In the genomic region with DNA sequence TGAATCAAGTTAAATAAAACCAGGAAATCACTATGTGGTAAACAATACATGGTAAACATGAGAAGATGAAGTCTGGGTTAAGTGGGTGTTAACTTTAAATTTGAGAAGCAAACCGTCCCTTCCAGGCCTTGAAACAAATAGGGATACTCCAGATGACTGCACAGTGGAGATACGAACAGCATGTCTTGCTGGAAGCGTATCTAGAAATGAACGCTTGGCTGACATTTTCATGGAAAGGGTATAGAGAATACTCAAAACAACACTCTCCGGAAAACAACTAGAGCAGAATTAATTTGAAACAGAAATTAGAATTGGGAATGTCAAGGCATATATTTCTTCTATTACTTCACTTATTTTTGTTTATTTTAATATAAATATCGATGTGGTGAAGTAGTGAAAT, we compare ENCODE assay signal across 20 mouse cellular contexts.
DNase-seq lines count a peak whose midpoint lies in the region; ATAC-seq lines count a peak whose summit lies in the region.
"Had no signal": no experiment of that assay in that cellular context is flagged by ENCODE, and none has a peak within 500 bp of the region (broad histone marks: within the 10 kb centered on the region; RNA-seq: fewer than 3 reads in every experiment).

No protein-coding gene starts in this region.

- no peak overlapping the region for H3K4me3 ChIP-seq in embryonic facial prominence, embryonic 14.5 days (ENCODE audit: low read depth, low read length)
- no peak overlapping the region for H3K4me3 ChIP-seq in embryonic facial prominence, embryonic 10.5 days
- H3K4me3 ChIP-seq: embryonic facial prominence, embryonic 12.5 days; embryonic facial prominence, embryonic 15.5 days; erythroblast, embryonic 14.5 days; forebrain, embryonic 10.5 days; forebrain, embryonic 12.5 days had no signal

- H3K9me3 ChIP-seq in embryonic facial prominence, embryonic 14.5 days (ENCODE audit: control insufficient read depth, low read length) = no peaks in the 10 kb centered on the region
- no peaks in the 10 kb centered on the region for H3K9me3 ChIP-seq in embryonic facial prominence, embryonic 10.5 days
- H3K9me3 ChIP-seq: embryonic facial prominence, embryonic 12.5 days; embryonic facial prominence, embryonic 15.5 days; forebrain, embryonic 10.5 days; forebrain, embryonic 12.5 days had no signal

- no peaks in the 10 kb centered on the region for H3K36me3 ChIP-seq in embryonic facial prominence, embryonic 14.5 days (ENCODE audit: control insufficient read depth, insufficient read depth, low read length)
- no peaks in the 10 kb centered on the region for H3K36me3 ChIP-seq in embryonic facial prominence, embryonic 10.5 days (replicated peaks)
- H3K36me3 ChIP-seq: embryonic facial prominence, embryonic 12.5 days; embryonic facial prominence, embryonic 15.5 days; forebrain, embryonic 10.5 days; forebrain, embryonic 12.5 days had no signal

- no peak overlapping the region for H3K9ac ChIP-seq in embryonic facial prominence, embryonic 14.5 days (ENCODE audit: low read depth, low read length)
- H3K9ac ChIP-seq: embryonic facial prominence, embryonic 12.5 days; embryonic facial prominence, embryonic 15.5 days; forebrain, embryonic 12.5 days had no signal

- H3K4me1 ChIP-seq in embryonic facial prominence, embryonic 14.5 days (ENCODE audit: control insufficient read depth, insufficient read depth, low read length) = no peaks in the 10 kb centered on the region
- H3K4me1 ChIP-seq in embryonic facial prominence, embryonic 10.5 days = no peaks in the 10 kb centered on the region
- H3K4me1 ChIP-seq: embryonic facial prominence, embryonic 12.5 days; embryonic facial prominence, embryonic 15.5 days; forebrain, embryonic 10.5 days; forebrain, embryonic 12.5 days had no signal

- H3K27ac ChIP-seq in embryonic facial prominence, embryonic 14.5 days (replicated peaks; ENCODE audit: low read depth, low read length) = no peak overlapping the region
- no peak overlapping the region for H3K27ac ChIP-seq in embryonic facial prominence, embryonic 10.5 days (replicated peaks)
- H3K27ac ChIP-seq: embryonic facial prominence, embryonic 12.5 days; embryonic facial prominence, embryonic 15.5 days; forebrain, embryonic 10.5 days; forebrain, embryonic 12.5 days had no signal

- H3K4me2 ChIP-seq in embryonic facial prominence, embryonic 14.5 days (ENCODE audit: low read depth, low read length) = no peak overlapping the region
- H3K4me2 ChIP-seq: embryonic facial prominence, embryonic 12.5 days; embryonic facial prominence, embryonic 15.5 days; forebrain, embryonic 12.5 days had no signal

- peak; percentile 62 for DNase-seq in cerebellum, adult 9-10 months
- DNase-seq in cerebellum, postnatal 36 days = no peak
- peak; percentile 5 for DNase-seq in embryonic facial prominence, embryonic 14.5 days (ENCODE audit: low spot score)
- DNase-seq in embryonic facial prominence, embryonic 10.5 days (ENCODE audit: low spot score) = no peak
- peak; percentile 64 for DNase-seq in brain, adult 2 months (ENCODE audit: low read depth, low spot score)
- no peak for DNase-seq in spleen, adult 12 weeks (ENCODE audit: low spot score)
- DNase-seq: adrenal gland, adult 8-10 months; adrenal gland, postnatal 14 days; adrenal gland, postnatal 36 days; cerebellum, adult 11 months; embryo, embryonic 11 days had no signal

- H3K27me3 ChIP-seq in embryonic facial prominence, embryonic 14.5 days (replicated peaks; ENCODE audit: control insufficient read depth, insufficient read depth, low read length) = no peaks in the 10 kb centered on the region
- no peaks in the 10 kb centered on the region for H3K27me3 ChIP-seq in embryonic facial prominence, embryonic 10.5 days (replicated peaks; ENCODE audit: low read depth, poor library complexity, severe bottlenecking)
- H3K27me3 ChIP-seq: embryonic facial prominence, embryonic 12.5 days; embryonic facial prominence, embryonic 15.5 days; forebrain, embryonic 12.5 days; Patski had no signal

- WGBS in embryonic facial prominence, embryonic 14.5 days = 80% methylated on average over 6 of the region's 6 CpGs
- WGBS in embryonic facial prominence, embryonic 10.5 days = 92% methylated on average over 6 of the region's 6 CpGs

- no peak for ATAC-seq in embryonic facial prominence, embryonic 14.5 days (ENCODE audit: low read depth)
- ATAC-seq: activated CD4-positive, CD25-positive, alpha-beta regulatory T cell, adult 4 months; forebrain, embryonic 14.5 days; forebrain, embryonic 16.5 days; Patski had no signal

Comparison
In these comparisons a context has a peak if more than half of its experiments do, and no peak if none do; other contexts are left out.
1. DNase-seq: peak in cerebellum, adult 9-10 months (single experiment), embryonic facial prominence, embryonic 14.5 days (single experiment) and brain, adult 2 months (single experiment); none in cerebellum, postnatal 36 days (0 of 2), embryonic facial prominence, embryonic 10.5 days (single experiment) and spleen, adult 12 weeks (single experiment).